Mouse (Mus musculus) midbrain, embryonic 16.5 days (tissue): ENCODE measurements around the gene Pikfyve. TPM values are rescaled to one million over a fixed set of nuclear protein-coding genes. Genes with fewer than 3 reads are reported as not detected.

Source experiments
- ATAC-seq: fragments of 200-750 bp; cut with Nextera tagmentation; 2 replicates; pipeline ENCODE4 v1.8.0; 2017; ENCODE audit warnings: moderate TSS enrichment
- H3K27ac ChIP-seq: fragments of 300-500 bp; sonication (generic); 2 replicates; pipeline ENCODE4 v1.5.1; 2014; ENCODE audit warnings: mild to moderate bottlenecking, low read length, mixed read lengths
- H3K27me3 ChIP-seq: fragments of 300-500 bp; sonication (generic); 2 replicates; pipeline ENCODE4 v1.6.1; 2014; ENCODE audit warnings: low read depth, low read length, mixed read lengths; ENCODE audit not compliant: control insufficient read depth, insufficient read depth
- H3K36me3 ChIP-seq: fragments of 300-500 bp; sonication (generic); 2 replicates; pipeline ENCODE4 v1.6.1; 2014; ENCODE audit warnings: mild to moderate bottlenecking, low read length, moderate library complexity, mixed read lengths; ENCODE audit not compliant: control insufficient read depth, insufficient read depth
- H3K4me1 ChIP-seq: fragments of 300-500 bp; sonication (generic); 2 replicates; pipeline ENCODE4 v1.6.1; 2014; ENCODE audit warnings: mild to moderate bottlenecking, low read length, mixed read lengths; ENCODE audit not compliant: control insufficient read depth, insufficient read depth
- H3K4me2 ChIP-seq: fragments of 300-500 bp; sonication (generic); 2 replicates; pipeline ENCODE4 v1.6.1; 2014; ENCODE audit warnings: mild to moderate bottlenecking, low read length, mixed read lengths
- H3K4me3 ChIP-seq: fragments of 300-500 bp; sonication (generic); 2 replicates; pipeline ENCODE4 v1.5.1; 2014; ENCODE audit warnings: low read depth, mild to moderate bottlenecking, low read length, moderate library complexity, mixed read lengths
- H3K9ac ChIP-seq: fragments of 300-500 bp; sonication (generic); 2 replicates; pipeline ENCODE4 v1.6.1; 2014; ENCODE audit warnings: low read depth, low read length, mixed read lengths
- H3K9me3 ChIP-seq: fragments of 300-500 bp; sonication (generic); replicated peaks from 2 replicates; pipeline ENCODE4 v1.6.1; 2014; ENCODE audit warnings: mild to moderate bottlenecking, low read length, mixed read lengths; ENCODE audit not compliant: control insufficient read depth, poor library complexity, severe bottlenecking
- WGBS: fragments of 180-500 bp; shearing (Covaris S2); extraction: QIAGEN DNeasy Blood & Tissue Kit; methylation state at CpG from one replicate; pipeline ENCODE4 v1.1.7; 2014; 5-methylcytosine and 5-hydroxymethylcytosine counted together
- polyA plus RNA-seq: library from polyadenylated mRNA; unstranded; fragments of >200 nt; fragmentation: Nextera tagmentation; extraction: Ambion mirVana; gene quantifications from 2 replicates; pipeline ENCODE4 v1.2.1, GENCODE M21; 2015

Gene Pikfyve
- polyA plus RNA-seq, 1 experiment from 2014 or later = 9.8 TPM

GRCm38 (mm10) chr1:65167496-65167895 is 19.0 kb upstream of the Pikfyve start:
- 89% methylated on average over 1 of the region's 1 CpGs for WGBS

GRCm38 (mm10) chr1:65169536-65169935 is 16.9 kb upstream of the Pikfyve start:
- Histone ChIP-seq H3K9ac (no peak overlapping the region), H3K4me1 (peaks cover 18% of the 10 kb centered on the region)
- ATAC-seq = no peak

More at GRCm38 (mm10) chr1:65167496-65167895, 19.0 kb upstream of the Pikfyve start:
- Histone ChIP-seq H3K9ac (no peak overlapping the region), H3K4me3 (no peak overlapping the region), H3K36me3 (peaks cover 55% of the 10 kb centered on the region), H3K4me2 (no peak overlapping the region), H3K27ac (no peak overlapping the region), H3K27me3 (no peaks in the 10 kb centered on the region), H3K4me1 (peaks cover 4% of the 10 kb centered on the region; the same call in 1 of the 2 replicates), H3K9me3 (no peaks in the 10 kb centered on the region)
- ATAC-seq = no peak

GRCm38 (mm10) chr1:65169947-65170346 is 16.5 kb upstream of the Pikfyve start:
- no peak overlapping the region for H3K4me3 ChIP-seq
- H3K36me3 ChIP-seq = peaks cover 45% of the 10 kb centered on the region
- WGBS = 88% methylated on average over 5 of the region's 5 CpGs
- ATAC-seq = no peak
- H3K27me3 ChIP-seq = no peaks in the 10 kb centered on the region
- H3K9me3 ChIP-seq = no peaks in the 10 kb centered on the region
- H3K9ac ChIP-seq = no peak overlapping the region
- H3K27ac ChIP-seq = no peak overlapping the region
- peaks cover 21% of the 10 kb centered on the region for H3K4me1 ChIP-seq
- no peak overlapping the region for H3K4me2 ChIP-seq

More at GRCm38 (mm10) chr1:65169536-65169935, 16.9 kb upstream of the Pikfyve start:
- Histone ChIP-seq H3K27ac (no peak overlapping the region), H3K4me2 (no peak overlapping the region), H3K36me3 (peaks cover 49% of the 10 kb centered on the region), H3K9me3 (no peaks in the 10 kb centered on the region), H3K27me3 (no peaks in the 10 kb centered on the region), H3K4me3 (no peak overlapping the region)
- 95% methylated on average over 7 of the region's 7 CpGs for WGBS

GRCm38 (mm10) chr1:65171579-65171978 is 14.9 kb upstream of the Pikfyve start:
- Histone ChIP-seq H3K4me3 (no peak overlapping the region), H3K27me3 (no peaks in the 10 kb centered on the region), H3K4me2 (no peak overlapping the region), H3K9ac (no peak overlapping the region), H3K4me1 (peaks cover 33% of the 10 kb centered on the region), H3K9me3 (no peaks in the 10 kb centered on the region), H3K27ac (no peak overlapping the region), H3K36me3 (peaks cover 33% of the 10 kb centered on the region)
- whole genome bisulfite sequencing = 48% methylated on average over 4 of the region's 4 CpGs
- ATAC-seq = no peak

GRCm38 (mm10) chr1:65173716-65174115 is 12.8 kb upstream of the Pikfyve start:
- 100% methylated on average over 2 of the region's 2 CpGs for WGBS
- peaks cover 18% of the 10 kb centered on the region for H3K36me3 ChIP-seq

GRCm38 (mm10) chr1:65176171-65176570 is 10.3 kb upstream of the Pikfyve start:
- H3K9ac ChIP-seq = no peak overlapping the region
- H3K4me1 ChIP-seq = peaks cover 48% of the 10 kb centered on the region
- H3K4me3 ChIP-seq = no peak overlapping the region
- H3K27ac ChIP-seq = no peak overlapping the region
- H3K4me2 ChIP-seq = peak overlapping the region; percentile 32; the same call in 1 of the 2 replicates
- no peak for ATAC-seq
- WGBS = 70% methylated on average over 4 of the region's 4 CpGs
- H3K36me3 ChIP-seq = peaks cover 9% of the 10 kb centered on the region
- no peaks in the 10 kb centered on the region for H3K9me3 ChIP-seq
- H3K27me3 ChIP-seq = no peaks in the 10 kb centered on the region

More at GRCm38 (mm10) chr1:65173716-65174115, 12.8 kb upstream of the Pikfyve start:
- no peak for ATAC-seq
- Histone ChIP-seq H3K9ac (no peak overlapping the region), H3K4me1 (peaks cover 48% of the 10 kb centered on the region), H3K4me3 (no peak overlapping the region), H3K27me3 (no peaks in the 10 kb centered on the region), H3K9me3 (no peaks in the 10 kb centered on the region), H3K27ac (no peak overlapping the region), H3K4me2 (no peak overlapping the region)

- Histone ChIP-seq H3K27ac (no peak overlapping the region), H3K9me3 (no peaks in the 10 kb centered on the region), H3K4me3 (no peak overlapping the region), H3K4me2 (peak overlapping the region; percentile 35), H3K36me3 (peaks cover 9% of the 10 kb centered on the region), H3K27me3 (no peaks in the 10 kb centered on the region), H3K4me1 (peaks cover 48% of the 10 kb centered on the region), H3K9ac (no peak overlapping the region)
- 84% methylated on average over 5 of the region's 5 CpGs for WGBS
- ATAC-seq = no peak
Observed at GRCm38 (mm10) chr1:65176912-65177311, 9.6 kb upstream of the Pikfyve start.

GRCm38 (mm10) chr1:65177452-65177851 is 9.0 kb upstream of the Pikfyve start:
- Histone ChIP-seq H3K36me3 (peaks cover 9% of the 10 kb centered on the region), H3K27me3 (no peaks in the 10 kb centered on the region), H3K4me3 (peak overlapping the region; percentile 86), H3K4me1 (peaks cover 45% of the 10 kb centered on the region), H3K9me3 (no peaks in the 10 kb centered on the region), H3K9ac (0 out of 2 replicates have a peak overlapping the region, but pooled peaks have one; percentile 20), H3K4me2 (peak overlapping the region; percentile 68), H3K27ac (no peak overlapping the region)
- 53% methylated on average over 3 of the region's 3 CpGs for WGBS
- ATAC-seq = no peak

- peaks cover 6% of the 10 kb centered on the region for H3K36me3 ChIP-seq
- peak overlapping the region; percentile 95 for H3K9ac ChIP-seq
- peak overlapping the region; percentile 68 for H3K4me2 ChIP-seq
- H3K27me3 ChIP-seq = no peaks in the 10 kb centered on the region
- peak overlapping the region; percentile 86 for H3K4me3 ChIP-seq
- peaks cover 39% of the 10 kb centered on the region for H3K4me1 ChIP-seq
- 6% methylated on average over 27 of the region's 27 CpGs for WGBS
- ATAC-seq = peak; percentile 88
- H3K27ac ChIP-seq = peak overlapping the region; percentile 99
- no peaks in the 10 kb centered on the region for H3K9me3 ChIP-seq
Observed at GRCm38 (mm10) chr1:65178126-65178901, 8.2 kb upstream of the Pikfyve start.
